Mouse (Mus musculus): ENCODE results near the gene Pdhb. TPM values are rescaled to one million over a fixed set of nuclear protein-coding genes. Genes with fewer than 3 reads are reported as not detected.
A peak's percentile ranks its signal among the peaks of the same experiment; 100 is the strongest.
"Not testable (repeated sequence)": the region's sequence is repeated elsewhere in the genome, so short reads cannot be mapped to it uniquely, and the experiment has no call there.

Pdhb gene
- total RNA-seq, 2 experiments from 2014 or later: 185 to 197 TPM

- DNase-seq: no peak
Observed at GRCm38 (mm10) chr14:8190556-8190955, 17.7 kb upstream of the Pdhb start.

DNA sequence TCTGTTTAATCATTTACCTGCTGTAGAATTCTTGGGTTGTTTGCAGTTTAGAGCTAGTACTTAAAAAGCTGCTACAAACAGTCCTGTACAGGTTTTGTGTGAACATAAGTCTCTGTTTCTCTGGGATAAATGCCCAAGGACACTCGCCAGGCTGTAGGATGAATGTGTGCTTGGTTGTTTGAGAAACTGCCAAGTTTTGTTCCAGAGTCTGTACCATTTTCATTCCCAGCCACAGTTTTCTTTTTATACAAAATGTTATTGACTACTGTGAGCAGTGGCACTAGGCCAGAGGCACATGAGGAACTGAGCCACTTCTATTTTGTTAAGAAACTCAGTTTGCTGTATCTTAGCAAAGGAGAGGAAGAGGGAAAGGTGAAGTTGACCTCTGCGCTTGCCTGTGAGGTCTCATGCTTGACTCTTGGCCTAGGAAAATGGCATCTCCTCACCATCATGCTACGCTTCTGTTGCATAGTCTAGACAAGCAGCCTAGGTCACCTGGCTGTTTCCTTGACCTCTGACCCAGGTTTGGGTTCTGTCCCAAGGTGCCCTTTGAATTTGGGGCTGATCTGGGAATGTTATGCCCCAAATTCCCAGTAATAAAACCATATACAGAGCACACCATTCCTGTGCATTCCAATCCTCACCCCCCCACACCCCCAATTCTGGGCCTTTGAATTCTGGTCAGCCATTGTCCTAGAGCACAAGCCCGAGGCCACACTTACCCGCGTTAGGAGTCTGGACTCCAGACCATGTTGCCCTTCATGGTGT is 13.6 kb upstream of the Pdhb start:
- peak; percentile 57 to 63 for DNase-seq

DNA sequence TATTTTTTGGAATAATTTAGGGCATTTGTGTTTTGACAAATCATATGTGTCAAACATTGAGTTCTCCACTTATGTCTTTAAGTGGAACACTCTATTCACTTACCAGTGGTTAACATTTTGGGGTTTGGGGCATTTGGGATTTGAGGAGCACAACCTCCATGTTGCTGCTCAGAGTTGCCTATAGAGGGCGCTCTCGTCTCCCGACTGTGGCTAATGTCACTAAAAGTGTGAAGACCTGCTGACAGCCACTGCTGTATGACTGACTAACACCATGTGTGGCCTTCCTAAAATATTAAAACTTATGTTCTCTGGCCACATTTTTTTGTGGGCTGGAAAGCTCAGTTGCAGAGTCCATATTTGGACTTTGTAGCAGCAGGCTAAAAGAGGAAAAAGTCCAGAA is 10.5 kb upstream of the Pdhb start:
- DNase-seq: no peak

- DNase-seq: no peak
Observed at GRCm38 (mm10) chr14:8180371-8181035, 7.7 kb upstream of the Pdhb start.

- DNase-seq: no peak
Observed at GRCm38 (mm10) chr14:8176251-8176650, 3.4 kb upstream of the Pdhb start.

DNA sequence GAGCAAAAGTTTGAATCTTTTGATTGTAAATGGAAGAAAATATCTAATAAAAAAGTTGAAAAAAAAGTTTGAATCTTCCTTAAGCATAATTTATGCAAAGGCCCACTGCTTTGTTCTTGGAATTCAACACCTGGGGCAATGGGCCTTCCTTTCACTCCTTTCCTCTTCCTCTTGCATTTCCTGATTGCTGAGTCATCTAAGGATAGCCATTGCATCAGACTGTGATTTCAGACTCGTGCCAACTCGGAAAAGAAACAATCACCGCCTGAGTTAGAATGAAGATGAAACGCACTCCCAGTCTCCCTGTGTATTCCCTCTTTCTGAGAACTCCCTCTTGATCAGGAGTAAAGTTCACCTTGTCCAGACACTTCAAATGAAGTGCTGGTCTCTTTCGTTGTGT is 1.8 kb upstream of the Pdhb start:
- no peak for DNase-seq

- DNase-seq: not testable (repeated sequence)
Observed at GRCm38 (mm10) chr14:8173542-8174250, 871 bp upstream of the Pdhb start.

DNA sequence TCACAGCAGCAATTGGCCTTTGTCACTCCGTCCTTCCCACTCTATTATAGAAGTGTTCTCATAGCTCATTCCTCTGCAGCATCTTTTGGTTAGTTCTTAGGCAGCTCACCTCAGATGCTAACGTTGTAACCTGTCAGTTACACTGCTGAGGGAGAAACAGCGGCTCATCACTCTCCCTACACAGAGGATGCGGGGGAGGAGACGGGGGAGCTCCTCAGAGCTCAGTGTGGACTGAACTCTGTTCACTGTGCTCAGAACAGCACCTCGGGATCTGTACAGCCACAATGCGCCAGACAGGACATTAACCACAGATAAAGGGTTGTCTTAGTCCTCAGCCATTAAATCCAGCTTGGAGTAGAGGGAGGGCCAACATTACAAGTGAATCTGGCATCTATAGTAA is 8.4 kb downstream of the Pdhb start:
- DNase-seq: no peak

GRCm38 (mm10) chr14:8161777-8162176 is 11.0 kb downstream of the Pdhb start:
- DNase-seq: no peak

GRCm38 (mm10) chr14:8159141-8159540 is 13.7 kb downstream of the Pdhb start:
- no peak for DNase-seq

GRCm38 (mm10) chr14:8158721-8159120 is 14.1 kb downstream of the Pdhb start:
- DNase-seq: no peak

DNA sequence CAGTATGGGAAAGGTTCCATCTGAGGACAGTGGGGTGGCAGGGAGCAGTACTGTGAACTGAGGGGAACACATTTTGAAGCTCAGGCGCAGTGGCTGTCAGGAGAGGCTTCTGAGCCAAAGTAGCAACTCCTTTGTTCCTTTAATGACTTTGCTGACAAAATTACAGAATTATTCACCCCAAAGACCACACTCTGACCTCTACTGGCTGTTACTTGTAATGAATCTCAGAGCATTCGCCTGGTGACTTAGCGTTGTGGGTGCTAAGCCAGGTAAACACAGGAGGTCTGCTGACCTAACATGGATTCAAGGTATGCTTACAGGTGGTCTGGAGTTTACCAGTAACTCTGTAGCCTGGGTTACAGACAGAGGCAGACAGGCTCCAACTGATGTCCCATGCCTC is 15.9 kb downstream of the Pdhb start:
- DNase-seq: no peak

- DNase-seq: no peak
Observed at GRCm38 (mm10) chr14:8154072-8154471, 18.8 kb downstream of the Pdhb start.

DNA sequence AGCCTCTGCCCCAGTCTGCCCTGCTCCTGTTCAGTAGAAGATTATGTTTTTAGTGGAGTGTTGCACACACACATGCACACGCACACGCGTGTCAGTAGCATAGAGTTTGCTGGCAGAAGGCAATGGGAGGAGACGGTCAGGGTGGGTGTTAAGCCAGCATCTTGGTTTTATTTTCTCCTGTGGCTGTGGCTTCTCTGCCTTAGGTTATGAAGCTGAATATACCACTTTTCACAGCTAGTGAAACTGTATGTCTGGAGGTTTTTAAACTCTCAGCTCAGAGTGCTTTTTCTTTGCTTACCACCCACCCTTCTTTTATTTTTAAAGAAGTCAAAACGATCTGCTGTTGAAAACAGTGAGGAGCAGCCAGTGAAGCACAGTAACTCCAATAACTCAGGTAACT is 21.1 kb downstream of the Pdhb start:
- DNase-seq: no peak

DNA sequence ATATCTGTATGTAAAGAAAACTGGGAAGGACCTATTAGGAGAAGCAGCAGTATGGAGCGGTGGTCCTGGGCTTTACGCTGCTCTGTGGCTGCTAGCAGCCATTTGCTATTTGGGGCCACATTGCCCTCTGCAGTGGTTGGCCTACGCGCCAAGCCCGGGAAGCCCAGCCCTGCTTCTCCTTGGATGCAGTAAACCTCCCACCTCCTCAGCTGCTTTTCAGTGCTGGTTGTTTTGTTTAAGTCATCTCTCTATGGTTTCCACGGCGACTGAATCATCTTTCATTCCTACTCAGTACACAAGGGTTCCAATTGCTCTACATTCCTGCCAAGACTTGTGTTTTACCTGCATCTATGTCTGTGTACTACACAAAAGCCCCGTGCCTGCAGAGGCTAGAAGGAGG is 24.0 kb downstream of the Pdhb start:
- no peak for DNase-seq

- no peak for DNase-seq
Observed at GRCm38 (mm10) chr14:8146611-8147223, 26.1 kb downstream of the Pdhb start.

DNA sequence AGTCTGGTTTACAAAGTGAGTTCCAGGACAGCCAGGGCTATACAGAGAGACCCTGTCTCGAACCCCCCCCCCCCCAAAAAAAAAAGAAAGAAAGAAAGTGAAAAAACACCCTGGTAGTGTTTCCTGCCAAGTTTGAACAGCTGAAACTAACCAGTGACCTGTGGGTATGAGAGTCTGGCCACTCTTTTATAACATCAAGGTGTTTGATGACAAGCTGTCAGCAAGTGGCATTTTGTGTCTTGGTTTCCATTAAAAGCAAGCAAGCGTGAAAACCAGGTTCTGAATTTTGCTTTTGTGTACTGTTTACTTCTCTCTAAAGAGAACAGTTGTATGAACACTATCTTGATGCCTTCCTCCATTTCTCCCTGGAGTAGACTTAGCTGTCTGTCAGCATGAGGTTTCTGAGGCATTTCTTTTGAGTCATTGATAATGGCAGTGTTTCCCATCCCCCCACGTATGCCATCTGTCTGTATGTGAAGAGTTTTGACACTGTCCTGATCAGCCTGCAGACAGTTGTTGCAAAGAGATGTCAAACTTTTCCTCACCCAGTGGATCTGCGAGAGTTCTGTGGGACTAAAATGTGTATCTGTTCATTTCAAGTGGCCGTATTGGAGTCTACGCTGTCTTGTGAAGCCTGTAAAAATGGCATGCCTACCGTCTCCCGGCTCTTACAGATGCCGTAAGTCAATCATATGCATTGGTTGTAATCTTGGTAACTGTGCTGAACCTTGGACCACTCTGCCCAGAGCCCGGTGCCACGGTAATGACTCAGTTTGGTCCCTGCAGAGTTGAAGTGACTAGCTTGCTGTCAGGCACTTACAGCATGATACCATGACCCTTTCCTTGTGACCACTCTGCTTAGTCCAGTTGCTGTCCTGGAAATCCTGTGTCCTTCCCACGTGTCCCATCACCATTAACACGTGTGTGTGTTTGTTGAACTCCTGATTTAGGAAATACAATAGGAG is 26.9 kb downstream of the Pdhb start:
- no peak for DNase-seq

DNA sequence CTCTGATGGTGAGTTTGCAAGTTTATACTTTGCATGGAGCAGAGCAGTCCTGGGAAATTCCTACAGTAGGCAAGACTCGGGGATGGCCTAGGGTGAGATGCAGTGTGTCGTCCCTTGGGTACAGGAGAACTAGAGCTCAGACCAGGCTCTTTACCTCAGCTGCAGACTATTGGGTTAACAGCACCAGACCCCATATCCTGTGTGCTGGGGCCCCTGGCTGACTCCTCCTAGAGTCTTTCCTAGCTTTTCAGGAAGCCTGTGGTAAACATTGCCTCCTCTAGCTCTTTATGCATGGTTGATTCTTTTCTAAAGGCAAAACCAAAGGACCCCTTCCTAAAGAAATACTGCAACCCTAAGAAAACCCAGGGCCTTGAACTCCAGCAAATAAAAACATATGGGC is 31.7 kb downstream of the Pdhb start:
- no peak for DNase-seq

GRCm38 (mm10) chr14:8139724-8140710 is 32.8 kb downstream of the Pdhb start:
- peak in 1 of 2 experiments; percentile 23 for DNase-seq

GRCm38 (mm10) chr14:8135130-8135529 is 37.7 kb downstream of the Pdhb start:
- DNase-seq: peak; percentile 40 to 46

DNA sequence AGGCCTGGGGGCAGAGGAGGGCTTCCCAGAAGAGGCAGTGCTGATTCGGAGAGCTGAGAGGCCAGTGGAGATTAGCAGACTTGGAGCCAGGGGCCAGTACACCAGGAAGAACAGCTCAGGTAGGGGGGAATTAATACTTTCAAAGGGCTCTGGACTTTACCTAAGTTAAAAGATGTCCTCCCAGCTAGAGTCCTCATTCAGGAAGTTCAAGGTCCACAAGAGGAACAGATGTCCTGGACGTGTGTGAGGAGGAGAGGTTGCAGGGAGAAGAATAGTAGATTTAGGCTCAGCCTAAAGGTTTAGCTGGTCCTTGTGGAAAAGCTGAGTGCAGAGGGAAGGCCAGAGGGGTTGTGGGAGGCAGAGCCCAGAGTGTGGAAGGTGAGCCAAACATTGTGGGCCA is 38.6 kb downstream of the Pdhb start:
- DNase-seq: no peak

All from layer of hippocampus, postnatal 36 days (tissue).